Mouse (Mus musculus): ENCODE data around the gene Stox1.
A peak's percentile ranks its signal among the peaks of the same experiment; 100 is the strongest.
"Not testable (repeated sequence)": the region's sequence is repeated elsewhere in the genome, so short reads cannot be mapped to it uniquely, and the experiment has no call there.

The Stox1 gene

DNA sequence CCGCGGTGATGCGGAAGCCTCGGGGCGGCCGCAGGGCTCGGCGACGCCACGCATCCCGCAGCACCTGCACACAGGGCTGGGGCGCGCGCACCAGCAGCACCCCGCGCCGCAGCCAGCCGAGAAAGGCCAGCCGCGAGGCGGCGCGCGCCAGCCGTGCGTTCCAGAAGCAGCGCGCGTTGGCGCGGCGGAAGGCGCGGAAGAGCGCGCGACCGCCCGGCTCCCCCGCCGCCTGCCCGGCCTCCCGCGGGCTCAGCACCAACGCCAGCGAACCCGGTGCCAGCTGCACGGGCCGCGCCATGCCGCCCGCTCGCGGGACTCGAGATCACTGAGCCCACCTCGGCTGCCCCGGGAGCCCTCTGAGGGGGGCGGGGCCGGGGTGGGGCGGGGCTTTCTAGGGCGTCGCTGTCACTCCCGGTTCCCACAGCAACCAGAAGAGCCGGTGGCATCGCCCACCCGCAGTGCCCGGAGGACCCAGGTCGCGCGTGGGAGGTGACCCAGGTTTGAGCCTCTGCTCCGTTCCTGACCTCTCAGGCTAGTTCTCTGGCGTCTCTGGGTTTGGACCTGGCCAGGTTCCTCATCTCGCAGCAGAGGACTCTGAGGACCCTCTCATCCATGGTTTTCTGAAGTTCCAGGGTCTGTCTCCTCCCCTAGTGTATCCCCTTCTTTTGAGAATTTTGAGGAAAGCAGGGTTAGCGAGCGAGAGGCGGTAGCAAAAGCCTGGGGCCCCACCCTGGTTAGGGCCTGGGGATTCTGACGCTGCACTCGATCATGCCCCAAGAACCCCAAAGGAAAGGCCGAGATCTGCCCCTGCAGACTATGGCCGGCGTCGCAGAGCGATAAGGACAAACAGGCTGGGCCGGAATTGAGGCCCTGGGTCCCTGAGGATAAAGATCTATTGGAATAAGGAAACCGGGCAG, at the start of gene Stox1:
Gene Stox1, minus strand, starts transcription at position 358 of the 917 bp plus-strand sequence.
- peak; percentile 34 for DNase-seq (ENCODE audit: low read depth, low spot score)

DNA sequence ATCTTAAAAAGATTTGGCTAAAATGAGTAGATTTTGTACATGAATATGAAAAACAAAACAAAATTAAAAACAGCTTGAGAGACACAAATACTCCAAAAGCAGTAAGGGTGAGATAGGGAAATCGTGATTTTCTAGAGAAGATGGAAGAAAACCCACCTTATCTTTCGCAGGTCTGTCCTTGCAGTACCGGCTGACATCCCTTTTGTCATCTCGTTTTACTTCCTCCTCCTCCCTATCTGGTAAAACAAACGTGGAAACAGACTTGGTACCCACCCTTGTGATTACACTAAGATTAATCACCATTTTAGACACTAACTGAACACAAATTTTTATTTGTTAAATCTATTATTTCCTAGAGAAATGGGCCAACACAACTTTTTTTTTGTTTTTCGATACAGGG, 24.9 kb upstream of the Stox1 start:
- DNase-seq (ENCODE audit: low read depth, low spot score): no peak

DNA sequence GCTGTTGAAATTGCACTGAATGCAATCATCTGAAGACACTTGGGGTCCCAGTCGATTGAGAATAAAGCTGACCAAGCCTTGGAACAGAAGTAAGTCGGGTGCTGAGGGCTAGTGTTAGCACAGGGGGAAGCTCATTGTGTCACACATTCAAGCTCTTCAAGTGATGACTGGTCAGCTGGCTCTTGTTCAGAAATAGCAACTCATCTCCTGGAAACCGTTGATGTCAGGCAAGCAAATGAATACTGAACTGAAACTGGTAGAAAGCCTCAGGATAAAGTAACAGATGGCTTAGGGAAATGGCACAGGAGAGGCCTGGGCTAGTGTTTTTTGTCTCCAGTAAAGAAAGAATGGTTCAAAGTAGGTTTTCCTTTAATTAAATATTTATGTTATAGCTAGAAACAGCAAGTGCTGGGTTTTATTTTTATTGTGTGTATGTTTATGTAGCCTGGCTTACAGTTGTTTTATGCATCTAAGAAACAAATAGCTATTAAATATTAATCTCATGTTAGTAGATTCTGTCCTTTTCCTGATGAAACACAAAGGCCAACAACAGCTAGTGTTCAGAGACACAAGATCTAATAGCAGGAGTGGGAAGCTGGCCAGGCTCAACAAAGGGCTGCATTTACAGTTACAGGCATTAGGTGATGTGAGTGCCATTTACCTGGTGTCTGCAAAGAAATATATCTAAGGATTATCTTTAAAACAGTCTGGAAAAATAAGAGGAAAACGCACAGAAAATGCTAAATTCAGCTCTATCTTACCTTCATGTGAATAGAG, 14.2 kb upstream of the Stox1 start:
- no peak for DNase-seq (ENCODE audit: low read depth, low spot score)

DNA sequence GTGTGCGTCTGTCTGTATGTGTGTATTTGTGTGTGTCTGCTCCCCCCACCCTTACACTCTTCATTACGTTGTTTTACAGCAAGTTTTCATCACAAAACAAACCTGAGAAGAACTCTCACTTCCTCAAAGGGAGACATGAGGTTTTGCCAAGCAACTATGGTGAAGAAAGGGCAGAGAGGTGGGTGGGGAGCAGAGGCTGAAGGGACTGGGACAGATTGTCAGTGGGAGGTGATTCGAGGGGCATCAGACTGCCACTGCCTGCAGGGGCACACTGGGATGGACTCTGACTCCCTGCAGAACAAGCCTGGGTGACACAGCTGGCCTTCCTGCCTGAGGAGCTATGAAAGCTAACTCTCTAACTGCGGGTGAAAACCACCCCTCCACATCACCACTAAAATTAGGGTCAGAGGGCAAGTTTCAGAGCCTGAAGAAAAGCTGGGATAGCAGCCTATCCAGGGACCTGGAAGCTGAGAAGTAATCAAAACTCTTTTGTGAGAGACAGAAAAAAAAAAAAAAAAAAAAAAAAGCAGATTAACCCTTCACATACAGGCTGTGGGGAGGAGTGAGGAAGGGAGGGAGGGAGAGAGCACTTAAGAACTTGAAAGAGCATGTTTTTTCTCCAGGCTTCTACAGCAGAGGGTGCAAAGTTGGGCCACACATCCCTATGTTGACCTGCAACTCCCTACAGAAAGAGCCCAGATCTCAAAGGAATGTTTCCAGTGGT, 11.2 kb upstream of the Stox1 start:
- no peak for DNase-seq (ENCODE audit: low read depth, low spot score)

DNA sequence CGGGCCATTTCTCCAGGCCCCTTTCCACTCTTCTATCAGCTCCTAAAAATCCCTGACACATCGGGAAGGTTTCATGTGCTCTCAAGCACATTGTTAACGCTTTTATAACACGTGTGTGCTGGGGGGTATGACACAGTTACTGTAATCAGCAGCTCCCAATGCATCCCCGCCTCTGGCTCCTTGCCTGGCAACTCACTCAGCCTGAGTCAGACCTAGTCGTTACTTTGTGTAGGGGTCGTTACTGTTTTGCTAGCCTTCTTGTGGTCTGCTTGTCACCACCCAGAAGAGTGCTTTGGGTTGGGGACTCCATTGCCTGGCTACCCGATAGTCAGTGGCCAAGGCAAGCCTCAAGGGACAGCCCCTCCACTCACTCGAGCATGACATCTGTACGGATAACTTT, 4.9 kb upstream of the Stox1 start:
- DNase-seq (ENCODE audit: low read depth, low spot score): no peak

DNA sequence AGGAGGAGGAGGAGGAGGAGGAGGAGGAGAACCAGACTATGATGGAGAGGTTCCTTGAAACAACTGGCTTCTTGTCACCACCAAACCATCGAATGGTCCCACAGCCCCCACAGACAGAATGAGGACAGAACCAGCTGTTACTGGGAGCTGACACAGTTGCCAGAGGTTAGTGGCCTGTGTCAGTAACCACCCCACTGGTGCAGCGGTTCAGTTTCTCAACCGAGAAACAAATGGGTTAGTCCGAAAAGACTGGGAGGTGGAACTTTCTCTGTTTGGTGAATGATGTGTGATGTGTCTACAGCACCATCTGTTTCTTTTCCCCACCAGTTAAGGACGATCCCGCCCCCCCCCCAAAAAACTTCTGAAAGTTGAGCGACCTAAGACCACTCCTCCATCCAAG, 992 bp downstream of the Stox1 start:
- DNase-seq (ENCODE audit: low read depth, low spot score): no peak

DNA sequence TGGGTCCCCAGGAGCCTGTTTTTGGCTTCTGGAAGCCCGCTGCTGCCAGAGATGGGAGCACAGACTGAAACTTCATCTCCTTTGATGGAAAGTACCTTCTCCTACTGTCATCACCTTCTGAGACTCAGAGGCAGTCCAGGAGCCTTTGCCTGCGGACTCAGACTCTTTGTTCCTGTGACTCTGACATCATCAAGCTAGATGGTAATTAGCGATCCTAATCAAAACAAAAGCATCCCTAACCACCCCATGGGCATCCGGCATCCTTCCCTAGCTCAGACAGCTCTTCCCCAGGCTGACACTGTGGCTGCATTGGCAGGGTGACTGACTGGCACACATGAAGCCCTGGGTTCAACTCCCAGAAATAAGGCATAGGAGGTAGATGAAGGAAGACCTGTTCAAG, 3.2 kb downstream of the Stox1 start:
- DNase-seq (ENCODE audit: low read depth, low spot score): no peak

DNA sequence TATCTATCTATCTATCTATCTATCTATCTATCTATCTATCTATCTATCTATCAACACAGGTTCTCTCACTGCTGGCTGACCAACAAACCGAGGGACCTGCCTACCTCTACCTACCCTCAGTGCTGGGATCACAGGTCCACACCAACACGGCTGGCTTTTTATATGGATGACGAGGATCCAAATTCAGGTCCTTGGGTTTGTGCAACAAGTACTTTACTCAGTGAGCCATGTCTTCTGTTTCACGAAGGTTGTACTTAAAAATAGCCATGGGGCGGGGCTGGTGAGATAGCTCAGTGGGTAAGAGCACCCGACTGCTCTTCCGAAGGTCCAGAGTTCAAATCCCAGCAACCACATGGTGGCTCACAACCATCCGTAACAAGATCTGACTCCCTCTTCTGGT, 5.4 kb downstream of the Stox1 start:
- DNase-seq (ENCODE audit: low read depth, low spot score): not testable (repeated sequence)

DNA sequence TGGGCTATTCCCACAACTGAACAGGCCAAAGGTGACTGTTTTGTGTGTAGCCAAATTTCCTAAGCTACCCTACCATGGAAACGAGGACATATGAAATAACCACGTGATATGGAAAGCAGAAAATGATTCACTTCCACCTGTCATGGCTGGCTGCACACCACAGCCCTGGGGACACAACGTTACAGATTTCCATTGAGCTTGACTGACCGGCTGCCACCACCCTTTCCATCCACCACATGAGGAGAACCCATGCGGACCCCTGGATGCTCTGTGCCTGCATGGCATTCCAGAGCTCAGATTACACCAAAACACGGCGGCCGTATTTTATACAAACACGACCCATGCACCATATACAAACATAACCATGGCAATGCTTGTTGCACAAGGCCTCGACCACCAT, 12.5 kb downstream of the Stox1 start:
- no peak for DNase-seq (ENCODE audit: low read depth, low spot score)

DNA sequence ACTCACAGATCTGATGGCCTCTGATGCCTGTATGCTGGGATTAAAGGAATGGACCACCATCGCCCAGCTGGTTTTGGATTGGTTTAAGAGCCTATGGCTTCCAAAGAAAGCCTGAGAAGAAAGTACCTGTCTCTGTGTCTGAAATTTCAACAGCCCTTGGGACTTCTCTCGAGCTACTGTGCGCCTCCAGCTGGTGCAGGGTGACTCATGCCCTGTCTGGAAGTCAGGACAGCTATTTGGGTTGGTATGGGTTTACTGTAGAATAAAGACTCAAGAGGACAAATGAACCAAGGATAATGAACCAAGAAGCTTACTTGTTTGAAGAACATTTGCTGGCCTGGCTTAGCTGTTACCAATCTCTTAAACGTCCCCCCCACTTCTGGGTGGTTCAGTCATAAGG, 22.3 kb downstream of the Stox1 start:
- DNase-seq (ENCODE audit: low read depth, low spot score): no peak

DNA sequence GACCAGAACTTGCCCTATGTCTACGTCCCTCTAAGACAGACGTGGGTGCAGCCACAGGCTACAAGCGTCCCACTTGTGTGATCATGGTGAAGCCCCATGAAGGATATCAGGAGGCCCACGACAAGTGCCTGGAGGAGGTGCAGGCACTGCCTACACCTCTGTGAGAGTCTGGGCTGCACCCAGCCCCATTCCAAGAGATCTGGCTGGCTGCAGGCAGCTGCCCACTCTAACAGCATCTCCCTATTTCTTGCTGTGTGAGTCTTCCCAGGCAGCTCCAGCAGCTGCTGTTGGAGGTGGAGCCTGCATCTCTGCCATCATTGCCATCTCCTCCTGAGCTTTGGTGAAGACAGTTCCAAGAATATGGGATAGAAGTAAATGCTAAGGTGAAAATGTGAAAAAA, 23.5 kb downstream of the Stox1 start:
- no peak for DNase-seq (ENCODE audit: low read depth, low spot score)

DNA sequence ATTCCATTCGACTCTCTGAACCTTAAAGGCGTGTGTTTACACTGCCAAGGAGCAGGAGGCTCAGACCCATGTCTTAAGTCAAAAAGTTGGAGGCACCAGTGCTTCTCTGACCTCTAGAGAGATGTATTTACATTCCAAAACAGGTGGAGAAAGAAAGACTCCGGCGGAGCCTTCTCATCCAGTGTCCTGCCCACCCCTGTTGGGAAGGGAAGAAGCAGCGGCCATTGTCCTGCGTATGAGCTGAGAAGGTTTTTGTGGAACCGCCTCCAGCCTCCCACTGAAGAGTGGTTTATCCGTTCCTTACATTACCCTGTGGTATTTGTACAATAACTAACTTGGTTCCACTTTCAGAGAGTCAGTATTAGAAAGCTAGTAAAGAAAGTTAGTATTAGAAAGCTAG, 33.2 kb downstream of the Stox1 start:
- no peak for DNase-seq (ENCODE audit: low read depth, low spot score)

DNA sequence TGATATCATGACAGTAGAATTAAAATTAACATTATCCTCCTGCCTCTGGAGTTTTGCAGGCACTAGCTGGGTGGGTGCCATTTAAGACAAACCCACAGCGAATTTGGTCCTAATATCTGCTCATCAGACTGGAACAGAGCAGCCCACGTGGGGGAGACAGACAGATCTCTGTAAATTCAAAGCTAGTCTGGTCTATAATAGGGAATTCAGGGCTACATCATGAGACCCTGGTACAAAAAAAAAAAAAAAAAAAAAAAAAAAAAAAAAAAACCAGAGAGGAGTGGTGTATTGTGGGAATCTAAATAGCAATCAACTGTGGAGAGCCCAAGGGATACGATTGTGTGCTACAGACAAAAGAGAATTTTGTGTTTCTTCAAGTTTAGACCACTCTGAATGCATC, 33.7 kb downstream of the Stox1 start:
- DNase-seq (ENCODE audit: low read depth, low spot score): no peak

DNA sequence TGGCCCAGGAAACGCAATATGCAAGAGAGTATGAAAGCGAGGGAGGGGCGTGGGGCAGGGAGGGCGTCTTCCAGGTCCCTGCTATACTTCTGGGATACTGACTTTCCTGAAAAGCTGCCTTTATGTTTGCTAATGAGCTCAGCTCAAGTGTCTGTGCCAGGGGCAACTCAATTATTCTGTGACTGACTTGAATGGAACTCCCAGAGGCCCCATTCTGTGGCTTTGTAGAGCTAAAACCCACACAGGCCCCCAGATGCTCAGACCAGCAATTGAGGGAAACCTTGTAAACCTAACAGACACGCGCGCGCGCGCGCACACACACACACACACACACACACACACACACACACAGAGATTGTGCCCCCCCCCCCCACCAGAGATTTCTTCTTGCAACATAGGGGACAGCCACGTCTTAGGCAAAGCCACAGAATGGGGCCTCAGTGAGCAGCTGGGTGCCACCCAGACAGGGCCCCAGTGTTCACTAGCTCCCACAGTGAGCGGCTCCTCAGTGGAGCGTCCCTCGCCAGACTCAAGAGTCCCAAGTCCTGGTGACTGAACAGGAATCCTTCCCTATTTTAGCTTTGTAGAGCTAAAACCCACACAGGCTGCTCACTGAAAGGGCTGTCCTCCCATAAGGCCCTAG, 38.8 kb downstream of the Stox1 start:
- peak; percentile 18 for DNase-seq (ENCODE audit: low read depth, low spot score)

DNA sequence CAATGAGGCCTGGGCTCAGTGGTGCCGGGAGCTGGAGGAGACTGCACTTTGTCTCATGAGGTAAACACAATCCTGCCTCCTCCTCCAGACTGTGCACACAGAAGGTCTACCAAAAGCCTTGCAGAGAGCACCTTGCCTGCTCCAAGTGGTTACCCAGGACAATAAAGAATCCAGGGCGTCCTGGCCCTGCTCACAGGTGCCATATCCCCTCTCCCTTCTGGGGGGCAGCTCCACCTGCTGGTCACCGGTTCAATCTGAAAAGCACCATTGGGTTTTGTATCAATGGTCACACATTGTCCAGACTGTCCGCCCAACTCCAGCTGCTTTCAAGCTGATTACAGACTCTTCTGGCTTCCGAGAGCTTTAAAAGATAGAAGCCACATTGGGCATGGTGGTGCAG, 42.9 kb downstream of the Stox1 start:
- DNase-seq (ENCODE audit: low read depth, low spot score): no peak

DNA sequence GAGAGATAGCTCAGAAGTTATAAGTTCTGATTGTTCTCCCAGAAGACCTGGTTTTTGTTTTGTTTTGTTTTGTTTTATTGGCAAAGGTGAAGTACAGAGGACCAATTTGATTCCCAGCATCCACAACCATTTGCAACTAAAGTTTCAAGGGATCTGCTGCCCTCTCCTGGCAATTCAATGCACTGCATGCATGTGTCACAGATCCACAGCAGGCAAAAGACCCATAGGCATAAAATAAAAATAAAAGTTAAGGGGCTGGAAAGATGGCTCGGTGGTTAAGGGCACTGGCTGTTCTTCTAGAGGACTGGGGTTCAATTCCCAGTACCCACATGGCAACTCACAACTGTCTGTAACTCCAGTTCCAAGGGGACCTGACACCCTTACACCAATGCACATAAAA, 46.1 kb downstream of the Stox1 start:
- DNase-seq (ENCODE audit: low read depth, low spot score): no peak

DNA sequence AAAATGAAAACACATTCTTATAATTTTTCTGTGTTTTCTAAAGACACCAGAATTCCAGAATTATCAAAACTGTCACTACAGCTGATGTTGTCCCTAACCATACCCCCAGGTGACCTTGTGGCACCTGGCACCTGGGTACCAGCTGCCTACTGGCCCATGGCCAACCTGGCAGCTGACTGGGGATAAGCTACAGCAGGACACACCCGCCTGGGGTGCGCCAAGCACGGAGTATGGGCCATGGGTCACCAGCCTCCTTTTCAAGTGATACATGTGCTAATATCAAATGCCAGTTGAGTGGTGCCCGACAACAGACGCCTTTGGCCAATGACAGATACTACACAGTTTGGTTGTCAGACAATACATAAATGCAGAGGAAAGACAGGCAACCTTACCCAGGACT, 48.6 kb downstream of the Stox1 start:
- DNase-seq (ENCODE audit: low read depth, low spot score): no peak

DNA sequence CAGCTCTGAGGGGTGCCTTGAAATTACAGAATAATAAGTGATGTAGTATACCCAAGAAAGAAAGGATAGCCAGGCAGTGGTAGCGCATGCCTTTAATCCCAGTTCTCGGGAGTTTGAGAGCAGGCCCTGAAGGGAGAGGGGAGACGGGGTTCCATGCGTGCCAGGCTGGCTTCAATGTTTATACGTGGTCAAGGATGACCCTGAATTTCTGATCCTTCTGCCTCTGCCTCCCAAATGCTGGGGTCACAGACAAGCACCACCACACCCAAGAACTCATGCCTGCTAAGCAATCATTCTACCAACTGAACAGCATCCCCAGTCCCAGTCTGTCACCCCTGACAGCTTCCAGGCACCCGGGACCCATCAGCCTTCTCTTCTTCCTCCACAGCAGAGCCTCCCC, 49.7 kb downstream of the Stox1 start:
- DNase-seq (ENCODE audit: low read depth, low spot score): no peak

DNA sequence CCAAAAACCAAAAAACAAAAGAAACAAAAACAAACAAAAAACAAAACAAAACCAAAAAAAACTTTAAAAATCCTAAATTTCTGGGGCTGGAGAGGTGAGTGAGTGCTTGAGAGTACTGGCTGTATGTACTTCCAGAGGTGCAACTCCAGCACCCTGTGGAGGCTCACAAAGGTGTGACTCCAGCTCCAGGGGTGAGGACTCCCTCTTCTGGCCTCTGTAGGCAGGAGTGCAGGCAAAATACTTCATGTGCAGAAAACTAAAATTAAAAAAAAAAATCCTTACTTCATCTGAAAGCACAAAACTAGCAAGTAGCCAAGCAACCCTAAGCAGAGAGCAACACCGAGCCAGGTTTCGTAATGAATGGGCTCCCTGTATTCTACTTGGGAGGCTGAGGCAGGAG, 53.6 kb downstream of the Stox1 start:
- no peak for DNase-seq (ENCODE audit: low read depth, low spot score)

DNA sequence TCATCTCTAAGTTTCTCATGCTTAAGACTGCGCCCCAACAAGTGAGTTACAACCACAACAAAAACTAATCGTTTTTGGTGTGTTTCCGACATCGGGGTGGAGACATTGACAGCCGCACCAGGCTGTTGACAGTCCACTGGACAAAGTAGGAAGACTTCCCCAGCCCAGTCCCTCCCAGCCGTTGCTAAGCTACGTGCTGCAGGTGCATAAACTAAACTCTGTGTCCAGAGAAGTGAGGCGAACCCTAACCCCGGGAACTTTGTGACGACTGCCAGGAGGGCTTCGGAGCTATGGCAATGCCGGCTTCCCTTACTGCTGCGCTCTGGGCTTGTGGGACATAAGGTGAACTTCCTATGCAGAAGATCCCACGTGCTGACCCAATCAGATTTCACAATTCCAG, 56.7 kb downstream of the Stox1 start:
- DNase-seq (ENCODE audit: low read depth, low spot score): no peak

DNA sequence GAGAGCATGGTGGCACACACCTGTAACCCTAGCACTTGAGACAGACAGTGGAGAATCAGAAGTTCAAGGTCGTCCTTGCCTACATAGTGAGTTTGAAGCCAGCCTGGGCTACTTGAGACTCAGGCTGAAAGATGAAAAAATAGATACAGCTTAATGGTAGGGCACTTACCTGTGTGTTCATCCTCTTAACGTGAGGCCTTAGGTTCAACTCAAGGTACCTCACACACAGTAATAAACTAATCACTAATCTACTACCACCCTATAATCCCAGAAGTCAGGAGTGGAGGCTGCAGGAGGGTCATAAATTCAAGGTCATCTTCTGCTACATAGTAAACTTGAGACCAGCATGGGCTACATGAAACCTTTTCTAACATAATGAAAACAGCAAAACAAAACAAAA, 57.5 kb downstream of the Stox1 start:
- DNase-seq (ENCODE audit: low read depth, low spot score): no peak

DNA sequence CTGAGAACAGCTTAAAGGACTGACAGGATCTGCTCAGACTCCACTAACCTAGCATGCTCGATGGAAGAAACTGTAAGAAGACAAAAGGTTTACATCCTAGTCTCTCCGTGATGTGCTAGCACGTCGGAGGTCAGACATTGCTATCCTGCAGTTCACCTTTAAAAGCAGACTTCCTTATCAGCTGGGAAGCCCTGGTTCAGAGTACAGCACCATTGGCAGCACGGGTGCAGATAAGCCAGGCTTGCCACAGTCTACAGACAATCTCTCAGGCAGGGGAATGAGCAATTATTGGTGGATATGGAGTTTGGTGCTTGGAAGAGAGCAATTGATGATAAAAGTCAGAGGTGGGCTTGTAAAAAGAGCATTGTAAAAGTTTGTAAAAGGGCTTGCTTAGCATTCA, 57.9 kb downstream of the Stox1 start:
- no peak for DNase-seq (ENCODE audit: low read depth, low spot score)
